Mouse (Mus musculus) heart, postnatal 0 days (tissue): ENCODE data around the gene Oxa1l.
"Not testable (repeated sequence)": the region's sequence is repeated elsewhere in the genome, so short reads cannot be mapped to it uniquely, and the experiment has no call there.

Experiments
- CTCF ChIP-seq: IDR thresholded peaks from 2 replicates; pipeline ENCODE4 v1.5.1; 2016; ENCODE audit warnings: antibody characterized with exemption, control low read depth, low read depth
- EP300 ChIP-seq: IDR thresholded peaks from 2 replicates; pipeline ENCODE4 v1.6.1; 2016; ENCODE audit warnings: antibody characterized with exemption, low read depth

DNA sequence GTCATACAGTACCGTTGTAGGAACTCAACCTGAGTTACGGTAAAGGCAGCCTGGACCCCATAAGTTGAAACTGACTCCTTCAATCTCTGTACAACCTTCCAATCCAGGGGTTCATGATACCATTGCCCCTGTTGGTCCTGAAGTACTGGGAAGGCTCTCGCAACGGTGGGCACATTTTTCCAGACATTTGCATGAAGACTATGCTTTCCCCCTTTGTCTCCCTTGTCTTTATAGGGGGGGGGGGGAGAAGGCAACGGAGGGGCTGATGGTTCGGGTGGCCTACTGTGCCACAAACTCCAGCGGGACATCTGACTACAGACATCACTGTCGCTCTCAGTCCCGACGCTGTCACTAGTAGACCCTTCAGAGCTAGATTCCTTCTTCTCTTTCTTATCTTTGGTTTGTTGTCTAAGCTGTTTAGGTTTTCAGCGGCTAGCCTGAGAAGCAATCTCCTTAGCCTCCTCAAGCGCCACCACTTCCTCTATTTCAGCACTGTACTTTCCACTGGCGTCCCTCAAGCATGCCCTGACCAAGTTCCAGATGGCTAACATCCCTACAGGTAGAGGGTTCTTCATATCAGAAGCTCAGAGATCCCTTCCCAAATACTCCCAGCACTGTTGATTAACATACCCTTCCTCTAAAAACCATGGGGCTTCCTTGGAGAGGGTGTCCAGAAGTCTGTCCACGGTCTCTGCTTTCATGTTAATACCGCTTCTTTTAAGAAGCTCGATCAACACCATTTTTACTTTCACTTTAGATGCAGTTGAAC lies 9.7 kb upstream of the Oxa1l start:
- TF ChIP-seq EP300, CTCF: not testable (repeated sequence)
